ENCODE assay signal across 10 mouse cellular contexts in the genomic region with DNA sequence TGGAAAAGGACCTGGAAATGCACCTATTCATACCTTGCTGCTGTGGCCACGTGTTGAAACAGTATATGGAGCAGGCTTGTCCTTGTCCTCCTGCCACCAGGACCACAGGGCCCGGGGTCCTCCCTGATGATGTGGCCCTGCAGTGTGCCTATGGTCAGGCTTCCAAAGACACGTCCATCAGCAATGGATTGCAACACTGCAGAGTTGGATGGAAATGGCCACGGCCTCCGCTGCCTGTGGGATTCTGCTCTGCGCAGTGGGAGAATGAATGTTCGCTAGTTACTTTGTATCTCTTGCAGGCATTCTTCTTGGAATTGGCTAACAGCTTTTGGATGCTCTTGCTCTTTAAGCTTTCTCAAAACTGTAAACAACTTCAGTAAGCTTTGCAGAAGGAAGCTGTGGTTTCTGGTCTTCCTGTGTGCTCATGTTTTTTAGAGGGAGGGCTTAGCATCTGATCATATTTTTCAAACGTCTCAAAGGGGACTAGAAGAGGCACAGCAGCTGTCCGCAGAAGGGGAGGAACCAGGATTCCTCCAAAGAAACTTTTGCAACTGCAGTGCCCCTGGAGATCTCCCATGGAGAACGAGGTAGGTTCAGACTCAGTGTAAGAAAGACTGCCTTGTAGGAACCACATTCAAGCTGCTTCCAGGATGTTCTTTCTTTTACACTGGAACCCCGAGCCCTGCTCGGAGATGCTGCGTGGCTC. TPM values are rescaled to one million over a fixed set of nuclear protein-coding genes. Genes with fewer than 3 reads are reported as not detected.
A peak's percentile ranks its signal among the peaks of the same experiment; 100 is the strongest.
DNase-seq lines count a peak whose midpoint lies in the region; ATAC-seq and TF ChIP-seq lines count a peak whose summit lies in the region.
"Had no signal": no experiment of that assay in that cellular context is flagged by ENCODE, and none has a peak within 500 bp of the region (broad histone marks: within the 10 kb centered on the region; RNA-seq: fewer than 3 reads in every experiment).

No protein-coding gene starts in this region.

- no peaks in the 10 kb centered on the region for H3K9me3 ChIP-seq in intestine, embryonic 15.5 days
- H3K9me3 ChIP-seq: embryonic facial prominence, embryonic 12.5 days; limb, embryonic 13.5 days had no signal

- H3K27ac ChIP-seq in intestine, embryonic 15.5 days: peak overlapping the region; percentile 79
- H3K27ac ChIP-seq in left cerebral cortex, adult 2 months: no peak overlapping the region
- H3K27ac ChIP-seq: embryonic facial prominence, embryonic 12.5 days; limb, embryonic 13.5 days had no signal

- no peak for TF ChIP-seq CTCF in left cerebral cortex, adult 2 months (IDR thresholded peaks at IDR 0.05)

- peaks cover 13% of the 10 kb centered on the region; the same call in 1 of the 2 replicates for H3K4me1 ChIP-seq in intestine, embryonic 15.5 days (replicated peaks)
- H3K4me1 ChIP-seq: embryonic facial prominence, embryonic 12.5 days had no signal

- H3K27me3 ChIP-seq in intestine, embryonic 15.5 days (replicated peaks): no peaks in the 10 kb centered on the region
- H3K27me3 ChIP-seq: embryonic facial prominence, embryonic 12.5 days; limb, embryonic 13.5 days had no signal

- 71% methylated on average over 13 of the region's 13 CpGs for WGBS in intestine, embryonic 15.5 days

- ATAC-seq in intestine, embryonic 15.5 days: 0 out of 2 replicates have a peak, but pooled peaks have one; percentile 32
- ATAC-seq in monocyte, adult 5-6 weeks (replicated peaks; ENCODE audit: insufficient number of reproducible peaks, low FRiP score, low TSS enrichment, poor library complexity, severe bottlenecking): peak; percentile 65
- no peak for ATAC-seq in erythroid progenitor cell, adult 5-6 weeks (replicated peaks; ENCODE audit: low FRiP score, poor library complexity, severe bottlenecking)

- H3K36me3 ChIP-seq in intestine, embryonic 15.5 days: peaks cover 13% of the 10 kb centered on the region; the same call in 1 of the 2 replicates

- 0 out of 2 replicates have a peak overlapping the region, but pooled peaks have one; percentile 22 for H3K4me2 ChIP-seq in intestine, embryonic 15.5 days (replicated peaks)
- H3K4me2 ChIP-seq: embryonic facial prominence, embryonic 12.5 days; limb, embryonic 13.5 days had no signal

- H3K4me3 ChIP-seq in intestine, embryonic 15.5 days (replicated peaks): no peak overlapping the region
- no peak overlapping the region for H3K4me3 ChIP-seq in left cerebral cortex, adult 2 months
- H3K4me3 ChIP-seq: embryonic facial prominence, embryonic 12.5 days; limb, embryonic 13.5 days had no signal

- no peak overlapping the region for H3K9ac ChIP-seq in intestine, embryonic 15.5 days
- H3K9ac ChIP-seq: embryonic facial prominence, embryonic 12.5 days; limb, embryonic 13.5 days had no signal

- peak; percentile 16 for DNase-seq in adrenal gland, postnatal 14 days
- no peak for DNase-seq in adrenal gland, adult 2 months
- peak; percentile 79 for DNase-seq in CD4-positive helper T cell, adult 2 months (ENCODE audit: low read depth, low spot score)
- no peak for DNase-seq in left cerebral cortex, adult 2 months (ENCODE audit: extremely low spot score in 1 of 2, low spot score in 2 of 2)
- no peak for DNase-seq in cerebellum, adult 9-11 months

- intact Hi-C loops in left cerebral cortex, adult 2 months (cut with DNase I): no loop called here

RNA-seq across cellular contexts. Expression of a gene that starts 14.1 kb away (rescaled TPM):
- 37.6 and 47.5 TPM in 2 replicates for total RNA-seq in adrenal gland, postnatal 14 days (2021)
- total RNA-seq in adrenal gland, adult 2 months (2021): 10 to 100 TPM; 38.8 to 47.9 TPM
- 47.0 and 48.1 TPM in 2 replicates for polyA plus RNA-seq in adrenal gland, adult 2 months (2012; rRNA removed)
- polyA plus RNA-seq in intestine, embryonic 15.5 days (2015; fragmentation: Nextera tagmentation; extraction: Ambion mirVana): 73.8 and 76.9 TPM in 2 replicates
- 148 to 199 TPM (median 172 TPM) in 3 replicates for total RNA-seq in monocyte, adult 5-6 weeks (2017)
- total RNA-seq in left cerebral cortex, adult 2 months (2021): 10 to 100 TPM; 51.3 to 69.5 TPM
- total RNA-seq in erythroid progenitor cell, adult 5-6 weeks (2015; ENCODE audit: low replicate concordance): 18.7 and 30.6 TPM in 2 replicates
- 9.8 and 31.8 TPM in 2 replicates for total RNA-seq in erythroid progenitor cell, adult 5-6 weeks (2017; ENCODE audit: low replicate concordance)

RNA-seq across cellular contexts. Expression of a gene that starts 40.0 kb away (rescaled TPM):
- total RNA-seq in adrenal gland, postnatal 14 days (2021): 4.0 and 11.8 TPM in 2 replicates
- 1 to 10 TPM; 2.1 to 2.6 TPM for total RNA-seq in adrenal gland, adult 2 months (2021)
- polyA plus RNA-seq in adrenal gland, adult 2 months (2012; rRNA removed): 3.8 and 4.7 TPM in 2 replicates
- 1.8 and 1.9 TPM in 2 replicates for polyA plus RNA-seq in intestine, embryonic 15.5 days (2015; fragmentation: Nextera tagmentation; extraction: Ambion mirVana)
- total RNA-seq in monocyte, adult 5-6 weeks (2017): 572 to 636 TPM (median 611 TPM) in 3 replicates
- total RNA-seq in left cerebral cortex, adult 2 months (2021): under 1 TPM; 0.40 to 0.48 TPM
- total RNA-seq in erythroid progenitor cell, adult 5-6 weeks (2015; ENCODE audit: low replicate concordance): 6.3 and 16.6 TPM in 2 replicates
- total RNA-seq in erythroid progenitor cell, adult 5-6 weeks (2017; ENCODE audit: low replicate concordance): 6.3 and 14.6 TPM in 2 replicates

RNA-seq across cellular contexts. Expression of a gene that starts 45.0 kb away (rescaled TPM):
- total RNA-seq in adrenal gland, postnatal 14 days (2021): 2.9 and 4.4 TPM in 2 replicates
- total RNA-seq in adrenal gland, adult 2 months (2021): 1 to 10 TPM; 1.6 to 2.2 TPM
- 1.2 and 2.2 TPM in 2 replicates for polyA plus RNA-seq in adrenal gland, adult 2 months (2012; rRNA removed)
- 6.2 and 6.3 TPM in 2 replicates for polyA plus RNA-seq in intestine, embryonic 15.5 days (2015; fragmentation: Nextera tagmentation; extraction: Ambion mirVana)
- 0.78 to 2.7 TPM (median 0.85 TPM) in 3 replicates for total RNA-seq in monocyte, adult 5-6 weeks (2017)
- 10 to 100 TPM; 41.4 to 43.8 TPM for total RNA-seq in left cerebral cortex, adult 2 months (2021)
- total RNA-seq in erythroid progenitor cell, adult 5-6 weeks (2015; ENCODE audit: low replicate concordance): not detected in 2 replicates
- total RNA-seq in erythroid progenitor cell, adult 5-6 weeks (2017; ENCODE audit: low replicate concordance): 0.98 and 2.7 TPM in 2 replicates

Comparison
In these comparisons a context has a peak if more than half of its experiments do, and no peak if none do; other contexts are left out.
1. DNase-seq: peak in adrenal gland, postnatal 14 days (single experiment) and CD4-positive helper T cell, adult 2 months (single experiment); none in adrenal gland, adult 2 months (single experiment), left cerebral cortex, adult 2 months (0 of 2) and cerebellum, adult 9-11 months (single experiment).
2. RNA of a gene that starts 40.0 kb away (total RNA-seq): 572 to 636 TPM in monocyte, adult 5-6 weeks; 6.3 to 16.6 TPM in erythroid progenitor cell, adult 5-6 weeks, 4.0 to 11.8 TPM in adrenal gland, postnatal 14 days, 2.1 to 2.6 TPM in adrenal gland, adult 2 months and 0.40 to 0.48 TPM in left cerebral cortex, adult 2 months; every median in the first group is over 10 times any median in the second.